Mouse (Mus musculus): ENCODE results near the gene Ly6g6c.
A peak's percentile ranks its signal among the peaks of the same experiment; 100 is the strongest.

Ly6g6c gene

DNA sequence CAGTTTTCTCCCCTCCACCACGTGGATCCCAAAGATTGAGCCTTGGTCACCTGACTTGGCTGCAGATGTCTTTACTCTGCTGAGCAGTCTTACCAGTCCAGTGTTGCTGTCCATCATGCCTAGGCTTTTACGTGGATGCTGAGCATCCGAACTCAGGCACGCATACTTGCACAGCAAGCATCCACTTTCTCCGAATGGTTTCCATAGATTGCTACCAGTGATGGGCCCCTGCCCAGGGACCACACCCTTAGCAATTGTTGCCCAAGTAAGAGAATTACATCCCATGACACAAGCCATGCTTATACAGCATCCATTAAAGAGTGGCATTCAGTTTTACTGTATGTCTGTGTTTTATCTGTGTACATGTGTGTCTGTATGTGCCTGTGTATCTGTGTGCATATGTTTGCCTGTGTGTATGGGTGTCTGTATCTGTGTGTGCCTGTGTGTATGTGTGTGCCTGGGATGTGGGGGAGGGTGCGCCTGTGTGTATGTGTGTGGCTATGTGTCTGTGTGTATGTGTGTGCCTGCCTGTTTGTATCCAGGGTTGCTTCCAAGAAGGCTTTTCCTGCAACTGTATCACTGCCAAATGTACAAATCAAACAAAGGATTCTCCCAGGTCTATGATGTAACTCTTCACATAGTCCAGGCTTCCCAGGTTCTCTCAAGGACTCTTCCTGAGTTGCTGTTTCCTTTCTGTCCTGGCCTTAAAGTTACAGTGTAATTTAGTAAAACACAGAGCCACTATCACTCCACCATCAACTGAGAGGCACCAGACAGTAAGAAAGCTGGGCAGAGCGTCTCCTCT is 9.3 kb upstream of the Ly6g6c start:
- no peak for DNase-seq (ENCODE audit: low spot score in 2 of 2)

DNA sequence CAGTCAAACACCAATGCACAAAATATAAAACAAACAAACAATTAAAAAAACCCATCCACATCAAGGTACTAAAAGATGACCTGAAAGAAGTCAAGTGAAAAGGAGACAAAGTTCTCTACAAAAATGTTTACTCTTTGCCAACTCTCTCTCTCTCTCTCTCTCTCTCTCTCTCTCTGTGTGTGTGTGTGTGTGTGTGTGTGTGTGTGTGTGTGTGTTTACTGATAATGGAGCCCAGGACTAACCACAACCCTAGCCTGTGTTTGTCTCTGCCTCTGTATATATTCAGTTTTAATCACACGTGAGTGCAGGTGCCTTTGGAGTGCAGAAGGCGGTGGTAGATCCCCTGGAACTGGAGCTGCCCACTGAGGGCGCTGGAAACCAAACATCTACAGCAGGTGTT is 8.1 kb upstream of the Ly6g6c start:
- no peak for DNase-seq (ENCODE audit: low spot score in 2 of 2)

DNA sequence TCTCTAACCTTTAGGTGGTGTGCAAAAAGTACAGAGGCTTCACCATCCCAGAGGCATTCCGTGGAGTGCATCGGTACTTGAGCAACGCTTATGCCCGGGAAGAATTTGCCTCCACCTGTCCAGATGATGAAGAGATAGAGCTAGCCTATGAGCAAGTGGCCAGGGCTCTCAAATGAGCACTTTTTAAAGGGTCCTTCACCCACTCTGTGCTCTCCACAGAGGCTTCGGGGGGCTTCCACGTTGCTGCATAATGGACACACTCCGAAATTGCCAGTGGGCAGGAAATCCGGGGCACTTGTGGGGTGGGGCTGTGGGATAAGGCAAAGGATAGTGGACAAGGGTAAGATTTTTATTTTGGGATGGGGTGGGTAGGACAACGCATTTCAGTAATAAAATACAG is 6.9 kb upstream of the Ly6g6c start:
- DNase-seq (ENCODE audit: low spot score in 2 of 2): no peak

DNA sequence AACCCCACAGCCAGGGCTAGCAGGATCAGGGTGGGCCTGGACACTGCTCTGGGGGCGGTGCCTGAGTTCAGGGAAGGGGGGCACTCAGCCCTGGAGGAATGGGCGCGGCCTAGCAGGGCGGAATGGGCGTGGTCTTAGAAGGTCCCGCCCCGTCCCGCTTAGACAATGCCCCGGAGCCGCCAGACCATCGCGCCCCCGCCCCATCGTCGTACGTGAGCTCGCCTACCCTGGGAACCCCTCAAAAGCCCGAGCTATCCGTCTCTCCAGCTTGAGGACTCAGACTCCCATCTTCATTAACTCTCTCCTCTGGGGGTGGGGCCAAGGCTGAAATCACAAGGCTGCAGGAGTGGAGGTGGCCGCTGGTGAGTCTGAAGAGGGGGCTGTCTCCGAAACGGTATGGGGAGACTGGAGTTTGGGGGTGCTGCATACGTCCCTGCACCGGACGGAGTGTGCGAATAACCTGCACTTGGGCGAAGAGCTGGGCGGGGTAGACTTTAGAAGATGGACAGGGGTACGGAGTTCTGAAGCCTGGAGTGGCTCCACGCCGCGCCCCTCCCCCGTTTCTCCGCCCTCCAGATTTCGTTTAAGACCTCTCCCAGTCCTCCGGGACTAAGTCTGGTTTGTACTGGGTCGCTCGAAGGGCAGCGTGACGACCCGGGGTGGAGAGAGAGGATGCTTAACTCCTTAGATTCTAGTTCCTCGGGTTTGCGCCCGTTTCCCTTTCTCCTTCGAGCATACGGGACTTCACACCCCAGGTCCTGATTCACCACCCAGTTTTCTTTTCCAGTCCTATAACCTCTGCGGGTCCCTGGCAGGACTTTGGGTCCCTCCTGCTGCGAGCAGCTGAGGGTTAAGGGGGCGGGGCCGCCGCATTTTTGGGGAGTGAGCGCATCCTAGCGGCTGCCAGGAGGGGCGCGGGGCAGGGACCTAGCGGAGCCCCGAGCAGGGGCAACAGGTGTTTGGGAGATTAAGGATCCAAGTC is 6.0 kb upstream of the Ly6g6c start, which contains the start of gene Ddah2:
Gene Ddah2, plus strand, starts transcription at position 125 of the 982 bp plus-strand sequence.
- peak; percentile 79 to 92 for DNase-seq (ENCODE audit: low spot score in 2 of 2)

DNA sequence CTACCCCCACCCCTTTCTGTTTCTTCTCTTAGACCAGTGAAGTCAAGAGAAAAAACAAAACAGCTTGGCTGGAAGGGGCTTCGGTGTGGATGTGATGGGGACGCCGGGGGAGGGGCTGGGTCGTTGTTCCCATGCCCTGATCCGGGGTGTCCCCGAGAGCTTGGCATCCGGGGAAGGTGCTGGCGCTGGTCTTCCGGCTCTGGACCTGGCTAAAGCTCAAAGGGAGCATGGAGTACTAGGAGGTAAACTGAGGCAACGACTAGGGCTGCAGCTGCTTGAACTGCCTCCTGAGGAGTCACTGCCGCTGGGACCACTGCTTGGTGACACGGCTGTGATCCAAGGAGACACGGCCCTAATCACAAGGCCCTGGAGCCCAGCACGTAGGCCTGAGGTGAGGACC is 5.1 kb upstream of the Ly6g6c start:
- no peak for DNase-seq (ENCODE audit: low spot score in 2 of 2)

DNA sequence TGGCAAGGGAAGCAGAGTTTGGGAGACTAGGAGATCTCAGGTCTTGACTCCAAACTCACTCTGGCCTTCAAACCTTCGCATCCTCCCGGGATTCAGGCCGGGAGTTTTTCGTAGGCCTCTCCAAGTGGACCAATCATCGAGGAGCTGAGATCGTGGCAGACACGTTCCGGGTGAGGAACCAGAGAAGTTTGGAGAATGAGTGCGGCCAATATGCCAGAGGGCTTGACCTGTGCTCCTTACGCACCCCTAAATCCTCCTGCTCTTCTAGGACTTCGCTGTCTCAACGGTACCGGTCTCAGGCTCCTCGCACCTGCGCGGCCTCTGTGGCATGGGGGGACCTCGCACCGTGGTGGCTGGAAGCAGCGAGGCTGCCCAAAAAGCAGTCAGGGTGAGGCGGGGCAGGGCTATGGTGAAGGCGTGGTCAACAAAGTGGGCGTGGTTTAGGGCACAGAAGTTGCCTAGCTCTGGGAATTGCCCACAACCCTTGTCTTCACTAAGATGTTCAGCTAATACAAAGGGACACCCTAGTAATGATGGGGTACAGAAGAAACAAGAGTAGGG is 4.4 kb upstream of the Ly6g6c start:
- DNase-seq (ENCODE audit: low spot score in 2 of 2): no peak

DNA sequence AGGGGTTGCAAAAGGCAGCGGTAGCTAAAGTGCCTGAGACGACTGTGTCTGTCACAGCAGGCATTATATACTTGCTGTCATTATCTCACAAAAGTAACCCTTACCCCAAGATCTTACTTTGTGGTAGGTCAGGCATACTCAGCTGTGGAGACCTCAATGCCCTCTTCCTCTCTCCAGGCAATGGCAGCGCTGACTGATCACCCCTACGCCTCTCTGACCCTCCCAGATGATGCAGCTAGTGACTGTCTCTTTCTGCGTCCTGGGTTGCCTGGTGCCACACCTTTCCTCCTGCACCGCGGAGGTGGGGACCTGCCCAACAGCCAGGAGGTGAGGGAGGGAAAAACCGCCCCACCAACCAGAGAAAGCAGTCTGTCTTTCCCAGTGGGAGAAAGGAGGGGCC is 3.9 kb upstream of the Ly6g6c start:
- no peak for DNase-seq (ENCODE audit: low spot score in 2 of 2)

DNA sequence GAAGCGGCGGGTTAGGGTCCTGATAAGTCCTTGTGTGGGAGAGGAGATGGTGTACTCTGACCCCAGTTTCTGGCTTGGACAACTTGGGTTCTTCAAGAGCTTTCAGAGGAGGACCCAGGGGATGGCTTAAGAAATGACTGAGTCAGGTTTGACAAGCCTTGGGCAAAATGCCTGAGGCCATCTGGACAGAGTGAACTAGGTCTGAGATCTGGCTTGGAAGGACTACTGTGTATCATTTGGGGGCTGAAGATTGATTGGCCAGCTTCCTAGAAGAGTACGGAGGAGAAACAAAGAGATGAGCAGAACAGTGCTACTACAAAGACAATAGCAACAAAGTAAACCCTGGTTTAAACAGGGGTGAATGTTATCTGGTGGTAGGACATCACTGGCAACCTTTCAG is 1.7 kb upstream of the Ly6g6c start:
- peak in 1 of 2 experiments; percentile 32 for DNase-seq (ENCODE audit: low spot score in 2 of 2)

DNA sequence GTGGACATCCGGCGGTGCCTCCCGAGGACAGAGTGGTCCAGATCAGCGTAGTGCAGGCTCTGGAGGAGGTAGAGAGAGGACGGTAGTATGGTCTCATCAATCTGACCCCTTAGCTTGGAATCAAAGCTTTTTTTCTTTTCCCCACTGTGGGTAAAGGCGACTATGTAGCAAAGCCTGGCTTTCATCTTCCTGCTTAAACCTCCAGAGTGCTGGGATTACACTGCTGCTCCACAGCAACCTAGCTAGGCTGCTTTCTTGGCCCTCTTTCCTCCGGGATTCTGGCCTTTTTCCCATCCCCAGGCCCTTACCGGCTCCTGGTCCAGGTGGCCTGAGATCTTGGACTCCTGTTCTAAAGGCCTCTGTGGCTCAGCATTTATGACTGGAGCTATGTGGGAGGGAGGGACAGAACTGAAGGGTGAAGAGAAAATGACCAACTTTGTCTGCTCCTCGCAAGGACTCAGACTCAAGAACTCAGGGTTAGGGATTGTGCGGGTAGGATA is 760 bp upstream of the Ly6g6c start:
- DNase-seq (ENCODE audit: low spot score in 2 of 2): no peak

DNA sequence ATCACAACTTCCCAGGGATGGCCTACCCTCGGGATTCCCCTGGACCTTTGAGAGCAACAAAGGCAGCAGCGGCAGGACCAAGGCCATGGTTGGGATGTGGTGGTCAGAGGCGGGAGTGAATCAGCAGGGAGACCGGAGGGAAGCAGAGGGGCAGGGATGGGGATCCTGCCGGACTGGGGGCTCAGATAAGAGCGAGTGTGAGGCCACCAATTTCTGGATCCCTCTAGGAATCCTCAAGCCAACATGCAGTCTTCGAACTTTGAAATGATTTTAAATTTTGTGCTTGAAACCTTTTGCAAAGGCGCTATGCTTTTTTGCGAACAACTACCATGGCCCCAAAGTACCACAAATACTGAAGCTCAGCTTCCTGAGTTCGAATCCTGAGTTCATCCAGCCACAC is 896 bp downstream of the Ly6g6c start, which contains the start of gene Mpig6b:
Gene Mpig6b, minus strand, starts transcription at position 101 of the 400 bp plus-strand sequence.
- no peak for DNase-seq (ENCODE audit: low spot score in 2 of 2)

DNA sequence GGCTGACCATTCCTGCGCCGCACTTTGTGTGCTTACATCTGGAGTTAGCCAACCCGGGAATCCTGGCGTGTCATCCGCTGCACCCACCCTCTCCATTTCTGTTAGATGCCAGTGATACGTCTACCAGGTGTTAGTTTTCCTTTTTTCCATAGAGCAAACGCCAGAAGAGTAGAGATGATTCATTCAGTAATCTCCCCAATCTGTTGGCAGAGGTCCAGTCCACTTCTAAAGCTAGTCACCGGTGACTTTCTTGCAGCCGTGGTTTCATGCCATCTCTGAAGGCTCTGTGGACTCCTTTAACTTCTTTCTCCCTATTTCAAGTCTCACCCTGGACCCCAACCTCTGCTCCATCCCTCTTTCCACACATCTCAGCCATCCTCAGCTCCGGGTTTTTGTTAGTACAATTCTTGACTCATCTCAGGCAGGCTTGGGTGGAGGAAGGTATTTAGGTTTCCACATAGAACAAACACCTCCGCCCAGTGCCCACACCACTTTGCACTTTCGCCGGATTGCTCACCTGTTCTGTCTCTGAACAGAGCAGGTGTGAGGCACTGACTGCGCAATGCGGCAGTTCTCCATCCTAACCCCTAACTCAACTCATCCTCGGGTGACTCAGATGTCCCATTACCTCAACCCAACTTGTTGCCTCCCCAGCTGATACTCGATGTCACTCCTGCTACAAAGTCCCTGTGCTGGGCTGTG is 3.2 kb downstream of the Ly6g6c start:
- no peak for DNase-seq (ENCODE audit: low spot score in 2 of 2)

DNA sequence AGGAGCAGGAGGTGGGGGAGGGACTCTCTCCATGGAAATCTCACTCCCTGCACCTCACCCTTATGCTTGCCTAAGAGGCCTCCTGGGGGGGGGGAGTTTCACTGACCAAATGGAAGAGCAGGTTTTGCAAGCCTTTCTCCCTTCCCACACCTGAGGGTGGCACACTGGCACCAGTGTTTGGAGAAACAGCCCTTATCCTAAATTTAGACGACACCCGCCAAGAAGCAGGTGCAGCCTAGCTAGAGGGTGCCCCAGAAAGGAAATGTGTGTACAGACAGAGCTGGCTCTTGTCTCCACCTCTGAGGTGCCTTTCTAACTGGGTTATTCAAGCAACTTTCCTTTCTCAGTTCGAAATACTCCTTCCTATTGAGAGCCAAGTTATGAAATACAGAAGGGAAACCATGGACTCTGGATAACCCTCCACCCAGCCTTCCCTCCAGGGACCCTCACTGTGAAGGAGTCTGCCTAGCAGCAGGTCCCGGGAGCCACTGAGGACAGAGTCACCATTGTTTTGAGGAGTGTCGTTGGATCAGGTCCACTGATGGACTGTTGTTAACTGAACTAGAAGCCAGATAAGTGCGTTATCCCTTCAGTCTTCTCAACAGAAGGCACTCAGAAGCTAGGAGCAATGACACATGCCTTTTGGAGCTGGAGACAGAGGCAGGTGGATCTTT is 5.5 kb downstream of the Ly6g6c start:
- no peak for DNase-seq (ENCODE audit: low spot score in 2 of 2)

DNA sequence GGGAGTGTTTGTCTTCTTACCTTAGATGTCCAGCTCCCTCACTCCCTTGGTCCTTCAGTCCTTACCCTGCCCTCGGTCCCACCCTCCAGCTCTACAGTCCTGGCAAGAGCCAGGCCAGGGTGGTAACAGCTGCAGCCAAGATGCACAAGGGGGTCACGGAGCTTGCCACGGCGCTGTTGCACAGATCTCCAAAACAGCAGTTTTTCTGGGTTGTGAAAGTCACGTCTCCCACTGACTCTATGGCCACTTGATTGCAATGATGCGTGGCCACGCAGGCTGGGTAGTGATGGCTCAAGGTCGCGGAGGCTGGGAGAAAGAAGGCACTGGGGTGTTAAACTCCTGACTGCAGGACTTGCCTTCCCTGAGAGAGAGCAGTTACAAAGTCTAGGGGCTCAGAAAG is 6.3 kb downstream of the Ly6g6c start:
- DNase-seq (ENCODE audit: low spot score in 2 of 2): no peak

DNA sequence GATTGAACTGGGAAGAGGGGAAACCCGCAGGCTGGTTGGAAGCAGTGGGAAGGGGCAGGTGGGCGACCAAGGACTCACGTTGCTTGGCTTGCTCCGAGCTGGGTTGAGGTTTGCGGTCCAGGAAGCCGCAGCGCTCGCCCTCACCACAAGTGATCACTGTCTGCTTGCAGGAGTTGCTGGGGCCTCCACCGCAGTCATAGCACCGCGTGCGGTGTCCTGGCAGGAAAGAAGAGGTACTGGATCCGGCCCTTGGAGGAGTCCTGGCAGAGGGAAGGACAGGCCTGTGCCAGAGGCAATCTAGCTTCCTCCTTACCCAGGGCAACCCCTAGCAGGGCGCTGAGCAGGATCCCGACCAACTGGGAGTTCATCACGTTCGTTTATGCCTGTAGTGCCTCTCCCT is 8.9 kb downstream of the Ly6g6c start:
- no peak for DNase-seq (ENCODE audit: low spot score in 2 of 2)

DNA sequence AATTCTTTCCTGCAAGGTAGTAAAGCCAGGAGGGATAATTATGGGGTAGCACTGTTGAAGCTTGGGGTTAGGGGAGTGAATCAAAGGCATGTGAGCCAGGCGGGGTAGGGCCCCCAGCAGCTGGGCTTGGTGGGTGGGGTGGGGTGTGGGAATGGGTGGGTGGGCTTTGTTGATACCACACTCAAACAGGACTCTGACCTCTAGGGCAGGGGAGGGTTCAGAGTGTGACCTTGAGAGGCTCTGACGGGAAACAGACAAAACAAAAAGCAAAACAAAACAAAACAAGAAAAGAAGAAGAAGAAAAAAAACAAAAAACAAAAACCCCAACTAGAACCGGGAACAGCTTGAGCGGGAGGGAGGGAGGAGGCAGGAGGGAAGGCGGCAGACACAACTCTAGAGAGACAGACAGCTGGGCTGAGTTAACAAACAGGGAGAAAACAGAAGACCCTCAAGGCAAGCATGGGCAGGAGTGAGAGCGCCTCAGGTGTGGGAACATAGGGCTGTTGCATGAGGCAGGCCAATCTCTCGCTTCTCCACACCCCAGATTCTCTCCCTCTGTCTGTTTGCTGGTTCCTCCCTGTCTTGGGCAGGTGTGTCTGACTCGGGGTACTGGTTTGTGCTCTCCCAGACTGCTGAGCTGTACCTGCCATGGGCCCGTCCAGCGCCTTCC is 11.5 kb downstream of the Ly6g6c start, which contains the start of gene Ly6g6e:
Gene Ly6g6e, plus strand, starts transcription at position 396 of the 670 bp plus-strand sequence.
- DNase-seq (ENCODE audit: low spot score in 2 of 2): no peak

DNA sequence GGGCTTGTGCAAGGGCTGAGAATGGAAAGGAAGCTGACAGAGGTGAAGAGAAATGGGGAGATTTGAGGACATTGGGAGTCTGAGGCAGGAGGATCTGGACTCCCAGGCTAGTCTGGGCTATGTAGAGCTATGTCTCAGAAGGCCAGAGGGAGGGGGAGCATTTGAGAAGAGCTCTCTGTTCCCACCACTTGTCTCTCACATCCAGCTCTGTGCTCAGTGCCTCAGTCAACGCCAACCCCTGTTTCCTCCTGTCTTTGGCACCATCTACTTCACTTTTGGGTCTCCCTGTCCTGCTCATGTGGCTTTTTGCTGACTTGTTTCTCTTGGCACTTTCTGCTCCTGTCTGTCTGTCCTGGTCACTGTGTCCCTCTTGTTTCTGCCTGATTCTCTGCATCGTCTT is 12.1 kb downstream of the Ly6g6c start:
- no peak for DNase-seq (ENCODE audit: low spot score in 2 of 2)

DNA sequence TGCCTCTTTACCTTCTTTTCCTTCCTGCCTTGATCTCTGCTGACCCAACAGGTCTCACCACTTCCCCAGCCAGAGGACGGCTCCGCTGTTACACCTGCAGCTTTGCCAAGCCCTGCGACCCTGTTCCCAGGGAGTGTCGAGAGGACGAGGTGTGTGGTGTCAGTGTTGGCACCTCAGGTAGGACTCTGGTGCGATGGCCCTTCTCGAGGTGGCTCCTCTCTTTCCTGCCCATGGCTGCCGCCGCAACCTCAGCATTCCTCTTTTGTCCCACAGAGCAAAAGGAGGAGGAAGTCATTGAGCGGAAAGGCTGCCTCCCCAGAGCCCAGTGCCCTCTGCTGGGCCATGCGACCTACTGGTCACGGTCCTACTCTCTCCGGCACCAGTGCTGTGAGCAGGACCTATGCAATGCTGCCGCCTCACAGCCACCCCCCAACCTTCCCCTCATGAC is 12.6 kb downstream of the Ly6g6c start, which contains the start of gene Ly6g6d:
Gene Ly6g6d, minus strand, starts transcription at position 280 of the 448 bp plus-strand sequence.
- no peak for DNase-seq (ENCODE audit: low spot score in 2 of 2)

DNA sequence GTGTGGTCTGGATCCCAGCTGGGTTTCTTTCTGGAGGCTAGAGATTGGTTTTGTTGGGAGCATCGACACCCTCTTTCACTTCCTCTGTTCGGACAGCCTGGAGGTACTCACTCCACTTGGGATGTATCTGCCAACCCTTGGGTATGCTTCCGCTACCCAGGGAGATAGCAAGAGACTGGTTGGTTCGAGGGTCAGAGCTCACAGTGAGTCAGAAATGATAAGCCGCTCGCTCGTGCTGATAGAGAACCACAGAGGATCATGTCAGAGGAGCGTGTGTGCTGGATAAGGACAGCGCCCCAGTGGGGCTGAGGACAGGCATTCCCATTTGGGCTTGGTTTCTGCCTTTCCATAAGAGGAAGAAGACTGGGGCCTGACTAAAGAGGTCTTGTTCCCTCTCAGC is 14.6 kb downstream of the Ly6g6c start:
- DNase-seq (ENCODE audit: low spot score in 2 of 2): no peak

DNA sequence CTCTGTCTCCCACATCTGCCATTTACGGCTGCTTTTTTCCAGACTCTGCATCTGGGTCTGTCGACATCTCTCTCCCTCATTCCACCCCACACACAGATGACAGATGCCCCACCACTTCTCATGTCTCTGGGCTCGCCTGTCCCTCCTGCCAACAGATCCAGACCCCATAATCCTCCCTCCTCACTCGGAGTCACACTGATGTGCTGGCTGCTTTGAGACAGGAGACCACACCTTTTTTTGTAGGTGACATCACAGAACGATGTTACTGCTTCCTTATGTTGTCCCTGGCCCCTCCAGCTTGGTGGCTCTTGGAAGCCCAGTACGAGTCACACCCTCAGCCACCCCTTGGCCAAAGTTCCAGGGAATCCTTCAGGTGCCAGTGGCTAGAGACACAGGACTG is 15.1 kb downstream of the Ly6g6c start:
- DNase-seq (ENCODE audit: low spot score in 2 of 2): no peak

DNA sequence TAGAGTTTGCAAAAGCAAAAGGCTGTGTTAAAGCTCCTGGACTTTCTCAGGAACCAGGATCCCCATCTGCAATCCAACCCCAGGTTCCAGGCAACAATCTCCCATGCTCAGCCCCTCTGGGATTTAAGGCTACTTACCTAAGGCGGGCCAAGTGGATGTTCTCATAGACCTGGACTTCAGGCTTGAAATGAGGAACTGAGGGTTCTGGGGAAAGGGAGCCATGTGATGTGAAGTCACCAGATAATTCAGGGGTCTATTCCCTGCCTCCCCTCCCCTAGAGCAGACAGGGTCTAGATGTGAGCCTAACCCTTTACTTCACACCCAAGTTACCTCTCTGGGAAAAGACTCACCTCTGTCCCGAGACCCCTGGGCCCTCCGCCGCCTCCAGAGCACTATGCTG is 15.5 kb downstream of the Ly6g6c start:
- DNase-seq (ENCODE audit: low spot score in 2 of 2): no peak
